Comparison of ENCODE assay signal across 12 mouse cellular contexts in genomic region chr12:80815298-80815697, GRCm38 (mm10). TPM values are rescaled to one million over a fixed set of nuclear protein-coding genes. Genes with fewer than 3 reads are reported as not detected.
DNase-seq lines count a peak whose midpoint lies in the region; ATAC-seq and TF ChIP-seq lines count a peak whose summit lies in the region.
"Had no signal": no experiment of that assay in that cellular context is flagged by ENCODE, and none has a peak within 500 bp of the region (broad histone marks: within the 10 kb centered on the region; RNA-seq: fewer than 3 reads in every experiment).

No protein-coding gene starts in this region.

- H3K9me3 ChIP-seq in heart, embryonic 12.5 days (replicated peaks), result no peaks in the 10 kb centered on the region
- no peaks in the 10 kb centered on the region for H3K9me3 ChIP-seq in liver, embryonic 11.5 days (ENCODE audit: control insufficient read depth, low read length)
- no peaks in the 10 kb centered on the region for H3K9me3 ChIP-seq in intestine, embryonic 15.5 days

- no peaks in the 10 kb centered on the region for H3K27me3 ChIP-seq in heart, embryonic 12.5 days (replicated peaks)
- H3K27me3 ChIP-seq in thymus, adult 2 months (ENCODE audit: control insufficient read depth, insufficient read depth, low read length), result no peaks in the 10 kb centered on the region
- no peaks in the 10 kb centered on the region for H3K27me3 ChIP-seq in liver, embryonic 11.5 days (replicated peaks; ENCODE audit: control insufficient read depth, insufficient read depth, low read length)
- no peaks in the 10 kb centered on the region for H3K27me3 ChIP-seq in intestine, embryonic 15.5 days (replicated peaks)

- peaks cover 63% of the 10 kb centered on the region for H3K4me1 ChIP-seq in heart, embryonic 12.5 days (replicated peaks)
- H3K4me1 ChIP-seq in thymus, adult 2 months (replicated peaks; ENCODE audit: control insufficient read depth, insufficient read depth, low read length), result peaks cover 11% of the 10 kb centered on the region
- H3K4me1 ChIP-seq in liver, embryonic 11.5 days (replicated peaks; ENCODE audit: control insufficient read depth, insufficient read depth, low read length), result peaks cover 74% of the 10 kb centered on the region
- H3K4me1 ChIP-seq in intestine, embryonic 15.5 days (replicated peaks), result peaks cover 24% of the 10 kb centered on the region

- no peak overlapping the region for H3K9ac ChIP-seq in heart, embryonic 12.5 days
- no peak overlapping the region for H3K9ac ChIP-seq in liver, embryonic 11.5 days (ENCODE audit: low read depth, low read length)
- no peak overlapping the region for H3K9ac ChIP-seq in intestine, embryonic 15.5 days

- TF ChIP-seq CTCF in thymus, adult 2 months (IDR thresholded peaks at IDR 0.05; ENCODE audit: borderline replicate concordance, control insufficient read depth, extremely low read depth, insufficient read depth, low read length, poor library complexity), result no peak

- H3K4me3 ChIP-seq in heart, embryonic 12.5 days, result no peak overlapping the region
- H3K4me3 ChIP-seq in thymus, adult 2 months (ENCODE audit: control insufficient read depth, insufficient read depth, low read length), result no peak overlapping the region
- no peak overlapping the region for H3K4me3 ChIP-seq in liver, embryonic 11.5 days (ENCODE audit: low read depth, low read length)
- H3K4me3 ChIP-seq in intestine, embryonic 15.5 days (replicated peaks), result no peak overlapping the region

- H3K27ac ChIP-seq in heart, embryonic 12.5 days (ENCODE audit: poor library complexity, severe bottlenecking), result peak overlapping the region; percentile 44
- peak overlapping the region; percentile 25; the same call in 1 of the 2 replicates for H3K27ac ChIP-seq in thymus, adult 2 months (ENCODE audit: control insufficient read depth, insufficient read depth, low read length)
- peak overlapping the region; percentile 65 for H3K27ac ChIP-seq in liver, embryonic 11.5 days (ENCODE audit: low read depth, low read length)
- no peak overlapping the region; the same call in 1 of the 2 replicates for H3K27ac ChIP-seq in intestine, embryonic 15.5 days

- ATAC-seq in heart, embryonic 12.5 days (ENCODE audit: insufficient number of reproducible peaks, low FRiP score), result no peak
- no peak for ATAC-seq in liver, embryonic 11.5 days (replicated peaks; ENCODE audit: low FRiP score)
- ATAC-seq in megakaryocyte-erythroid progenitor cell, adult 5-6 weeks (replicated peaks; ENCODE audit: low FRiP score, low TSS enrichment, poor library complexity, severe bottlenecking), result no peak
- ATAC-seq in intestine, embryonic 15.5 days, result no peak

- no peak for DNase-seq in heart, adult 18-20 months
- no peak for DNase-seq in thymus, adult 2 months
- DNase-seq in thymus, postnatal 14 days, result no peak
- no peak for DNase-seq in liver, embryonic 11.5 days (ENCODE audit: low spot score)
- DNase-seq in neural tube, embryonic 10.5 days (ENCODE audit: extremely low spot score, low spot score), result no peak
- DNase-seq: gastrocnemius, postnatal 36 days; kidney, adult 8-10 months; layer of hippocampus, adult 9-11 months; lung, adult 2 months had no signal

- WGBS in heart, embryonic 12.5 days, result 24% methylated on average over 1 of the region's 1 CpGs
- WGBS in thymus, adult 2 months, result 18% methylated on average over 1 of the region's 1 CpGs
- WGBS in liver, embryonic 11.5 days, result 13% methylated on average over 1 of the region's 1 CpGs
- 33% methylated on average over 1 of the region's 1 CpGs for WGBS in intestine, embryonic 15.5 days

- no peaks in the 10 kb centered on the region for H3K36me3 ChIP-seq in heart, embryonic 12.5 days
- no peaks in the 10 kb centered on the region for H3K36me3 ChIP-seq in thymus, adult 2 months (ENCODE audit: control insufficient read depth, insufficient read depth, low read length)
- H3K36me3 ChIP-seq in liver, embryonic 11.5 days (ENCODE audit: control insufficient read depth, insufficient read depth, low read length), result no peaks in the 10 kb centered on the region
- no peaks in the 10 kb centered on the region for H3K36me3 ChIP-seq in intestine, embryonic 15.5 days

- no peak overlapping the region for H3K4me2 ChIP-seq in heart, embryonic 12.5 days
- peak overlapping the region; percentile 25; the same call in 1 of the 2 replicates for H3K4me2 ChIP-seq in liver, embryonic 11.5 days
- H3K4me2 ChIP-seq in intestine, embryonic 15.5 days (replicated peaks), result no peak overlapping the region

- TF ChIP-seq POLR2A in thymus, adult 2 months (IDR thresholded peaks at IDR 0.05; ENCODE audit: control insufficient read depth, extremely low read depth, insufficient read depth, low read length, poor library complexity), result no peak

RNA-seq across cellular contexts. Expression of gene Susd6, which starts 25.0 kb away (rescaled TPM):
- polyA plus RNA-seq in heart, embryonic 12.5 days (2016; fragmentation: Nextera tagmentation; extraction: Ambion mirVana), result 22.4 and 22.7 TPM in 2 replicates
- 10 to 100 TPM; 68.3 to 71.9 TPM for total RNA-seq in heart, adult 18-20 months (2021)
- 81.3 and 81.8 TPM in 2 replicates for polyA plus RNA-seq in thymus, adult 2 months (2012; rRNA removed)
- 21.5 and 21.7 TPM in 2 replicates for polyA plus RNA-seq in liver, embryonic 11.5 days (2014; fragmentation: Nextera tagmentation; extraction: Ambion mirVana)
- 26.0 and 27.0 TPM in 2 replicates for total RNA-seq in megakaryocyte-erythroid progenitor cell, adult 5-6 weeks (2014; fragmentation: Nextera tagmentation)
- total RNA-seq in megakaryocyte-erythroid progenitor cell, adult 5-6 weeks (2017), result 17.3 and 26.4 TPM in 2 replicates
- 16.9 and 18.7 TPM in 2 replicates for polyA plus RNA-seq in intestine, embryonic 15.5 days (2015; fragmentation: Nextera tagmentation; extraction: Ambion mirVana)

RNA-seq across cellular contexts. Expression of gene Ccdc177, which starts 54.8 kb away (rescaled TPM):
- polyA plus RNA-seq in heart, embryonic 12.5 days (2016; fragmentation: Nextera tagmentation; extraction: Ambion mirVana), result 0.03 TPM in 1 of 2 replicates, not detected in the other
- under 1 TPM in 1 of 2 experiments, not detected in 1; 0.05 TPM for total RNA-seq in heart, adult 18-20 months (2021)
- not detected in 2 replicates for polyA plus RNA-seq in thymus, adult 2 months (2012; rRNA removed)
- polyA plus RNA-seq in liver, embryonic 11.5 days (2014; fragmentation: Nextera tagmentation; extraction: Ambion mirVana), result not detected in 2 replicates
- total RNA-seq in megakaryocyte-erythroid progenitor cell, adult 5-6 weeks (2014; fragmentation: Nextera tagmentation), result not detected in 2 replicates
- not detected in 2 replicates for total RNA-seq in megakaryocyte-erythroid progenitor cell, adult 5-6 weeks (2017)
- polyA plus RNA-seq in intestine, embryonic 15.5 days (2015; fragmentation: Nextera tagmentation; extraction: Ambion mirVana), result 0.10 and 0.15 TPM in 2 replicates
- total RNA-seq: gastrocnemius, postnatal 36 days had no signal
- polyA plus RNA-seq: lung, adult 2 months had no signal
